Mouse (Mus musculus) activated CD4-positive, CD25-positive, alpha-beta regulatory T cell (primary cell): ENCODE measurements around the gene 4930432K21Rik. TPM values are rescaled to one million over a fixed set of nuclear protein-coding genes. Genes with fewer than 3 reads are reported as not detected.

Experiments
- polyA plus RNA-seq, 2 experiments: library from polyadenylated mRNA; unstranded; fragments of 100-300 nt; shearing (Covaris generic); gene quantifications; one replicate each; pipeline ENCODE4 v1.2.1; 2017

Gene 4930432K21Rik
- polyA plus RNA-seq = 1 to 10 TPM in 1 of 2 experiments, under 1 TPM in 1; 0.31 to 1.4 TPM

GRCm38 (mm10) chr8:84147769-84148530 lies at the start of gene 4930432K21Rik, which contains the start of gene Cc2d1a:
4930432K21Rik (plus strand) TSS chr8:84148025.
Cc2d1a (minus strand) TSS chr8:84147936.

GRCm38 (mm10) chr8:84104697-84105609 lies 42.9 kb upstream of the 4930432K21Rik start, which contains the start of gene Dcaf15:
Dcaf15 (minus strand) TSS chr8:84104768.

GRCm38 (mm10) chr8:84125656-84126055 lies 22.2 kb upstream of the 4930432K21Rik start, which contains the start of gene Podnl1:
Podnl1 (plus strand) TSS chr8:84125989.

GRCm38 (mm10) chr8:84185117-84185516 lies 37.3 kb downstream of the 4930432K21Rik start, which contains the start of gene Nanos3:
Nanos3 (minus strand) TSS chr8:84185217.

Other genes starting within 250 kb of the 4930432K21Rik start
- gene Adgrl1, start 247.9 kb upstream of the 4930432K21Rik start, polyA plus RNA-seq = 10 to 100 TPM in 1 of 2 experiments, 1 to 10 TPM in 1; 7.8 to 15.3 TPM
- under 1 TPM; 0.24 to 0.63 TPM for gene Gm10644, start 192.8 kb upstream of the 4930432K21Rik start, polyA plus RNA-seq
- 10 to 100 TPM; 40.2 to 42.2 TPM for gene Asf1b, start 192.5 kb upstream of the 4930432K21Rik start, polyA plus RNA-seq
- 10 to 100 TPM; 54.6 to 58.2 TPM for gene Prkaca, start 175.0 kb upstream of the 4930432K21Rik start, polyA plus RNA-seq
- 10 to 100 TPM in 1 of 2 experiments, 1 to 10 TPM in 1; 9.1 to 11.7 TPM for gene Samd1, start 150.4 kb upstream of the 4930432K21Rik start, polyA plus RNA-seq
- under 1 TPM; 0.12 to 0.36 TPM for gene 1700067K01Rik, start 146.5 kb upstream of the 4930432K21Rik start, polyA plus RNA-seq
- gene 2210011C24Rik, start 135.9 kb upstream of the 4930432K21Rik start, polyA plus RNA-seq = 1 to 10 TPM; 4.0 to 4.1 TPM
- 10 to 100 TPM; 10.1 to 13.4 TPM for gene Palm3, start 126.6 kb upstream of the 4930432K21Rik start, polyA plus RNA-seq
- 100 to 1,000 TPM; 260 to 302 TPM for gene Il27ra, start 105.4 kb upstream of the 4930432K21Rik start, polyA plus RNA-seq
- 100 to 1,000 TPM; 167 to 253 TPM for gene Rln3, start 103.0 kb upstream of the 4930432K21Rik start, polyA plus RNA-seq
- gene Gm10643, start 82.9 kb upstream of the 4930432K21Rik start, polyA plus RNA-seq = 1 to 10 TPM; 1.8 to 2.1 TPM
- gene Rfx1, start 81.2 kb upstream of the 4930432K21Rik start, polyA plus RNA-seq = 10 to 100 TPM; 14.4 to 40.5 TPM
- 10 to 100 TPM; 32.6 to 41.2 TPM for gene Dcaf15, start 43.3 kb upstream of the 4930432K21Rik start, polyA plus RNA-seq
- gene Podnl1, start 22.0 kb upstream of the 4930432K21Rik start, polyA plus RNA-seq = 10 to 100 TPM; 17.6 to 39.5 TPM
- 10 to 100 TPM; 28.8 to 41.8 TPM for gene Cc2d1a, start 89 bp upstream of the 4930432K21Rik start, polyA plus RNA-seq
- gene Nanos3, start 37.2 kb downstream of the 4930432K21Rik start, polyA plus RNA-seq = 1 to 10 TPM; 1.3 to 4.5 TPM
- 10 to 100 TPM in 1 of 2 experiments, 1 to 10 TPM in 1; 6.8 to 15.0 TPM for gene Zswim4, start 89.0 kb downstream of the 4930432K21Rik start, polyA plus RNA-seq
- gene D8Ertd738e, start 101.7 kb downstream of the 4930432K21Rik start, polyA plus RNA-seq = 100 to 1,000 TPM; 287 to 296 TPM
- 100 to 1,000 TPM; 105 to 132 TPM for gene Mri1, start 109.3 kb downstream of the 4930432K21Rik start, polyA plus RNA-seq
- 10 to 100 TPM; 33.8 to 36.6 TPM for gene Ccdc130, start 122.4 kb downstream of the 4930432K21Rik start, polyA plus RNA-seq
- 10 to 100 TPM in 1 of 2 experiments, 1 to 10 TPM in 1; 8.6 to 13.1 TPM for gene Cacna1a, start 240.4 kb downstream of the 4930432K21Rik start, polyA plus RNA-seq